Mouse (Mus musculus) urinary bladder, postnatal 10 days (tissue): ENCODE results near the gene Cnih2.

ENCODE experiments used
- DNase-seq: peaks from one replicate; pipeline ENCODE4 v3.0.0; 2022; ENCODE audit warnings: low spot score

The Cnih2 gene

GRCm38 (mm10) chr19:5098363-5099143 is at the start of gene Cnih2:
Cnih2 (minus strand) TSS chr19:5098521.
- no peak for DNase-seq

GRCm38 (mm10) chr19:5139640-5140039 is 41.3 kb upstream of the Cnih2 start:
- no peak for DNase-seq

GRCm38 (mm10) chr19:5131237-5131636 is 32.9 kb upstream of the Cnih2 start:
- no peak for DNase-seq

- DNase-seq = no peak
Measured at GRCm38 (mm10) chr19:5129770-5130169, 31.4 kb upstream of the Cnih2 start.

GRCm38 (mm10) chr19:5124055-5124614 is 25.8 kb upstream of the Cnih2 start:
- DNase-seq = no peak

- DNase-seq = no peak
Measured at GRCm38 (mm10) chr19:5123241-5123640, 24.9 kb upstream of the Cnih2 start.

- no peak for DNase-seq
Measured at GRCm38 (mm10) chr19:5122492-5122891, 24.2 kb upstream of the Cnih2 start.

GRCm38 (mm10) chr19:5118384-5118698 is 20.0 kb upstream of the Cnih2 start, which contains the start of gene Klc2:
Klc2 (minus strand) TSS chr19:5118560.
- no peak for DNase-seq

- peak; percentile 61 for DNase-seq
Measured at GRCm38 (mm10) chr19:5117494-5118383, 19.4 kb upstream of the Cnih2 start.

- DNase-seq = no peak
Measured at GRCm38 (mm10) chr19:5113783-5114182, 15.5 kb upstream of the Cnih2 start.

- no peak for DNase-seq
Measured at GRCm38 (mm10) chr19:5109659-5110453, 11.5 kb upstream of the Cnih2 start.

GRCm38 (mm10) chr19:5108702-5109101 is 10.4 kb upstream of the Cnih2 start:
- no peak for DNase-seq

GRCm38 (mm10) chr19:5108271-5108575 is 9.9 kb upstream of the Cnih2 start:
- DNase-seq = no peak

- no peak for DNase-seq
Measured at GRCm38 (mm10) chr19:5107556-5108270, 9.4 kb upstream of the Cnih2 start.

GRCm38 (mm10) chr19:5106731-5107191 is 8.4 kb upstream of the Cnih2 start, which contains the start of gene Rab1b:
Rab1b (minus strand) TSS chr19:5107072.
- peak; percentile 91 for DNase-seq

GRCm38 (mm10) chr19:5106074-5106473 is 7.8 kb upstream of the Cnih2 start:
- no peak for DNase-seq

GRCm38 (mm10) chr19:5097521-5098362 is 579 bp downstream of the Cnih2 start:
- DNase-seq = no peak

- no peak for DNase-seq
Measured at GRCm38 (mm10) chr19:5095887-5096474, 2.3 kb downstream of the Cnih2 start.

GRCm38 (mm10) chr19:5094746-5095417 is 3.4 kb downstream of the Cnih2 start:
- DNase-seq = no peak
